Mouse (Mus musculus) gastrocnemius, postnatal 14 days (tissue): Measurements from ENCODE around the gene Suv39h2. TPM values are rescaled to one million over a fixed set of nuclear protein-coding genes. Genes with fewer than 3 reads are reported as not detected.
A peak's percentile ranks its signal among the peaks of the same experiment; 100 is the strongest.

Experiments
- DNase-seq: peaks from one replicate; pipeline ENCODE4 v3.0.0; 2021; ENCODE audit warnings: mixed read lengths
- intact Hi-C: fragments of 180-260 bp; cut with DNase I; formaldehyde crosslinking; loops from one replicate; pipeline ENCODE4 v1.15.1; 2025; ENCODE audit warnings: low total_unique reads
- long read RNA-seq, 2 experiments: library from polyadenylated mRNA; stranded (forward); transcript quantifications; one replicate each; pipeline ENCODE4 v2.0.0; 2021
- total RNA-seq, 2 experiments: library from RNA; stranded (reverse); gene quantifications; 2 replicates each; pipeline ENCODE4 v1.2.3; 2021

Suv39h2 gene
- 1 to 10 TPM in 1 of 2 experiments, under 1 TPM in 1; 0.78 to 1.6 TPM for total RNA-seq
- long read RNA-seq, experiment 1: 0 reads
- long read RNA-seq, experiment 2, full-length matches to known transcripts: 1 of 1 reads
- long read RNA-seq, experiment 2, partial matches to known transcripts: 0 of 1 reads
- long read RNA-seq, experiment 2, other reads (novel, unspliced or antisense): 0 of 1 reads

- intact Hi-C loops: no loop called here
Measured at GRCm38 (mm10) chr2:3474861-3475283, at the start of gene Suv39h2. Gene Suv39h2, minus strand, starts transcription at chr2:3475031.

GRCm38 (mm10) chr2:3522558-3522957 lies 47.7 kb upstream of the Suv39h2 start:
- DNase-seq: no peak
- intact Hi-C loops: no loop called here

More at GRCm38 (mm10) chr2:3474861-3475283, at the start of gene Suv39h2:
- peak; percentile 98 for DNase-seq

GRCm38 (mm10) chr2:3512552-3513454 lies 38.0 kb upstream of the Suv39h2 start, which contains the start of the genes Gm45902, Hspa14 and Cdnf:
Gene Gm45902, minus strand, starts transcription at chr2:3512790.
Gene Hspa14, minus strand, starts transcription at chr2:3512814.
Gene Cdnf, plus strand, starts transcription at chr2:3513030.
- DNase-seq: peak; percentile 93
- intact Hi-C loops: no loop called here

- no peak for DNase-seq
- intact Hi-C loops: no loop called here
Measured at GRCm38 (mm10) chr2:3512076-3512475, 37.2 kb upstream of the Suv39h2 start.

GRCm38 (mm10) chr2:3500886-3501285 lies 26.1 kb upstream of the Suv39h2 start:
- no peak for DNase-seq
- intact Hi-C loops: no loop called here

GRCm38 (mm10) chr2:3499543-3499942 lies 24.7 kb upstream of the Suv39h2 start:
- intact Hi-C loops: no loop called here
- no peak for DNase-seq

- intact Hi-C loops: no loop called here
- DNase-seq: no peak
Measured at GRCm38 (mm10) chr2:3493833-3494409, 19.1 kb upstream of the Suv39h2 start.

GRCm38 (mm10) chr2:3489816-3490215 lies 15.0 kb upstream of the Suv39h2 start:
- intact Hi-C loops: no loop called here
- DNase-seq: no peak

- DNase-seq: no peak
- intact Hi-C loops: no loop called here
Measured at GRCm38 (mm10) chr2:3480239-3480638, 5.4 kb upstream of the Suv39h2 start.

- intact Hi-C loops: no loop called here
Measured at GRCm38 (mm10) chr2:3475746-3476251, 968 bp upstream of the Suv39h2 start.

GRCm38 (mm10) chr2:3474361-3474805 lies 448 bp downstream of the Suv39h2 start:
- peak; percentile 34 for DNase-seq
- intact Hi-C loops: no loop called here

More at GRCm38 (mm10) chr2:3475746-3476251, 968 bp upstream of the Suv39h2 start:
- no peak for DNase-seq

- intact Hi-C loops: no loop called here
- DNase-seq: no peak
Measured at GRCm38 (mm10) chr2:3473891-3474290, 940 bp downstream of the Suv39h2 start.

- intact Hi-C loops: no loop called here
Measured at GRCm38 (mm10) chr2:3456590-3456989, 18.2 kb downstream of the Suv39h2 start.

GRCm38 (mm10) chr2:3453096-3453495 lies 21.7 kb downstream of the Suv39h2 start:
- no peak for DNase-seq
- intact Hi-C loops: no loop called here

More at GRCm38 (mm10) chr2:3456590-3456989, 18.2 kb downstream of the Suv39h2 start:
- DNase-seq: no peak

GRCm38 (mm10) chr2:3449431-3449830 lies 25.4 kb downstream of the Suv39h2 start:
- intact Hi-C loops: no loop called here
- no peak for DNase-seq

GRCm38 (mm10) chr2:3445984-3446383 lies 28.8 kb downstream of the Suv39h2 start:
- no peak for DNase-seq
- intact Hi-C loops: no loop called here

GRCm38 (mm10) chr2:3444206-3444605 lies 30.6 kb downstream of the Suv39h2 start:
- DNase-seq: no peak
- intact Hi-C loops: no loop called here

- DNase-seq: no peak
- intact Hi-C loops: no loop called here
Measured at GRCm38 (mm10) chr2:3437956-3438355, 36.9 kb downstream of the Suv39h2 start.

- no peak for DNase-seq
- intact Hi-C loops: no loop called here
Measured at GRCm38 (mm10) chr2:3435369-3436061, 39.3 kb downstream of the Suv39h2 start.
